Mouse (Mus musculus): ENCODE results near the gene Ly6c1. TPM values are rescaled to one million over a fixed set of nuclear protein-coding genes. Genes with fewer than 3 reads are reported as not detected.
"Not testable (repeated sequence)": the region's sequence is repeated elsewhere in the genome, so short reads cannot be mapped to it uniquely, and the experiment has no call there.

Gene Ly6c1
- polyA plus RNA-seq, 1 experiment from 2014 or later: 0.61 TPM

GRCm38 (mm10) chr15:75045501-75045900, 3.1 kb downstream of the Ly6c1 start:
- not testable (repeated sequence) for H3K36me3 ChIP-seq; H3K27ac ChIP-seq; H3K4me1 ChIP-seq; H3K9me3 ChIP-seq (replicated peaks); H3K27me3 ChIP-seq (replicated peaks); H3K4me2 ChIP-seq; H3K9ac ChIP-seq; ATAC-seq; H3K4me3 ChIP-seq
- WGBS (ENCODE audit: insufficient replicate concordance): 52% methylated on average over 3 of the region's 3 CpGs

GRCm38 (mm10) chr15:75021020-75021759, 27.4 kb downstream of the Ly6c1 start:
- H3K4me3 ChIP-seq; H3K27ac ChIP-seq; ATAC-seq; H3K9ac ChIP-seq; H3K9me3 ChIP-seq (replicated peaks); H3K4me2 ChIP-seq; H3K4me1 ChIP-seq; H3K36me3 ChIP-seq; H3K27me3 ChIP-seq (replicated peaks): not testable (repeated sequence)
- 63% methylated on average over 7 of the region's 10 CpGs for WGBS (ENCODE audit: insufficient replicate concordance)

GRCm38 (mm10) chr15:75019446-75019845, 29.2 kb downstream of the Ly6c1 start:
- H3K4me2 ChIP-seq; H3K9me3 ChIP-seq (replicated peaks); H3K27me3 ChIP-seq (replicated peaks); H3K27ac ChIP-seq; H3K4me3 ChIP-seq; H3K36me3 ChIP-seq; ATAC-seq; H3K9ac ChIP-seq; H3K4me1 ChIP-seq: not testable (repeated sequence)
- WGBS (ENCODE audit: insufficient replicate concordance): 43% methylated on average over 2 of the region's 2 CpGs

Other genes with a start within 250 kb of the Ly6c1 start
- 0.31 and 0.54 TPM in 2 replicates for gene Gml2, start 229.8 kb downstream of the Ly6c1 start, polyA plus RNA-seq (2016; fragmentation: Nextera tagmentation; extraction: Ambion mirVana)
- gene 2010109I03Rik, start 151.8 kb downstream of the Ly6c1 start, polyA plus RNA-seq (2016; fragmentation: Nextera tagmentation; extraction: Ambion mirVana): not detected in 2 replicates
- gene Ly6i, start 65.4 kb downstream of the Ly6c1 start, polyA plus RNA-seq (2016; fragmentation: Nextera tagmentation; extraction: Ambion mirVana): not detected in 2 replicates
- 2.6 and 3.0 TPM in 2 replicates for gene Ly6a, start 50.8 kb downstream of the Ly6c1 start, polyA plus RNA-seq (2016; fragmentation: Nextera tagmentation; extraction: Ambion mirVana)
- gene Ly6c2, start 63.1 kb upstream of the Ly6c1 start, polyA plus RNA-seq (2016; fragmentation: Nextera tagmentation; extraction: Ambion mirVana): 1.7 and 2.4 TPM in 2 replicates
- gene Ly6g, start 106.4 kb upstream of the Ly6c1 start, polyA plus RNA-seq (2016; fragmentation: Nextera tagmentation; extraction: Ambion mirVana): 0.18 TPM in 1 of 2 replicates, not detected in the other
- gene BC025446, start 167.5 kb upstream of the Ly6c1 start, polyA plus RNA-seq (2016; fragmentation: Nextera tagmentation; extraction: Ambion mirVana): 0.72 and 1.0 TPM in 2 replicates
- 0.15 and 0.17 TPM in 2 replicates for gene Ly6f, start 219.6 kb upstream of the Ly6c1 start, polyA plus RNA-seq (2016; fragmentation: Nextera tagmentation; extraction: Ambion mirVana)